Mouse (Mus musculus) left cerebral cortex, postnatal 36 days (tissue): ENCODE data around the gene Lgr4. TPM values are rescaled to one million over a fixed set of nuclear protein-coding genes. Genes with fewer than 3 reads are reported as not detected.

Source experiments
- DNase-seq, 2 experiments: peaks; one replicate each; pipeline ENCODE4 v3.0.0; 2021 to 2022; ENCODE audit warnings: low spot score in 2 of 2, mixed read lengths in 1 of 2
- intact Hi-C: fragments of 180-260 bp; cut with DNase I; formaldehyde crosslinking; loops from one replicate; pipeline ENCODE4 v1.15.1; 2025
- total RNA-seq, 2 experiments: library from RNA; stranded (reverse); gene quantifications; 2 replicates each; pipeline ENCODE4 v1.2.3; 2021

Lgr4 gene
- total RNA-seq, 2 experiments from 2014 or later, result 23.7 to 26.2 TPM

- DNase-seq, result no peak
- intact Hi-C loops, result loop anchor here (5.0 kb wide), 2 partner anchors 39 to 99 kb away; partner anchors contain the start of gene Ccdc34
These were observed 1.3 kb downstream of the Lgr4 start for GRCm38 (mm10) chr2:109918592-109919262.

- no peak for DNase-seq
- intact Hi-C loops, result no loop called here
These were observed 3.0 kb downstream of the Lgr4 start for GRCm38 (mm10) chr2:109920471-109920870.

- no peak for DNase-seq
- intact Hi-C loops, result no loop called here
These were observed 4.0 kb downstream of the Lgr4 start for GRCm38 (mm10) chr2:109921298-109922035.

- DNase-seq, result no peak
- intact Hi-C loops, result no loop called here
These were observed 4.9 kb downstream of the Lgr4 start for GRCm38 (mm10) chr2:109922306-109922705.

- intact Hi-C loops, result no loop called here
- no peak for DNase-seq
These were observed 5.6 kb downstream of the Lgr4 start for GRCm38 (mm10) chr2:109923031-109923430.

- no peak for DNase-seq
These were observed 6.5 kb downstream of the Lgr4 start for GRCm38 (mm10) chr2:109923945-109924344.

GRCm38 (mm10) chr2:109926984-109927383, 9.5 kb downstream of the Lgr4 start:
- intact Hi-C loops, result no loop called here
- DNase-seq, result no peak

More at GRCm38 (mm10) chr2:109923945-109924344, 6.5 kb downstream of the Lgr4 start:
- intact Hi-C loops, result no loop called here

GRCm38 (mm10) chr2:109927446-109927845, 10.0 kb downstream of the Lgr4 start:
- DNase-seq, result no peak
- intact Hi-C loops, result no loop called here

- intact Hi-C loops, result no loop called here
- no peak for DNase-seq
These were observed 10.4 kb downstream of the Lgr4 start for GRCm38 (mm10) chr2:109927876-109928275.

- intact Hi-C loops, result no loop called here
- DNase-seq, result no peak
These were observed 11.3 kb downstream of the Lgr4 start for GRCm38 (mm10) chr2:109928791-109929190.

GRCm38 (mm10) chr2:109929256-109929655, 11.8 kb downstream of the Lgr4 start:
- intact Hi-C loops, result no loop called here

GRCm38 (mm10) chr2:109930366-109930765, 12.9 kb downstream of the Lgr4 start:
- intact Hi-C loops, result no loop called here

More at GRCm38 (mm10) chr2:109929256-109929655, 11.8 kb downstream of the Lgr4 start:
- no peak for DNase-seq

GRCm38 (mm10) chr2:109930771-109931170, 13.3 kb downstream of the Lgr4 start:
- no peak for DNase-seq
- intact Hi-C loops, result no loop called here

More at GRCm38 (mm10) chr2:109930366-109930765, 12.9 kb downstream of the Lgr4 start:
- no peak for DNase-seq

GRCm38 (mm10) chr2:109931978-109932780, 14.7 kb downstream of the Lgr4 start:
- intact Hi-C loops, result no loop called here
- no peak for DNase-seq

- intact Hi-C loops, result no loop called here
- DNase-seq, result no peak
These were observed 15.7 kb downstream of the Lgr4 start for GRCm38 (mm10) chr2:109933151-109933550.

GRCm38 (mm10) chr2:109934086-109934485, 16.6 kb downstream of the Lgr4 start:
- no peak for DNase-seq
- intact Hi-C loops, result no loop called here

- DNase-seq, result no peak
- intact Hi-C loops, result no loop called here
These were observed 17.7 kb downstream of the Lgr4 start for GRCm38 (mm10) chr2:109935194-109935593.

GRCm38 (mm10) chr2:109935754-109936409, 18.4 kb downstream of the Lgr4 start:
- intact Hi-C loops, result no loop called here
- DNase-seq, result no peak

GRCm38 (mm10) chr2:109936410-109936755, 18.9 kb downstream of the Lgr4 start:
- DNase-seq, result no peak
- intact Hi-C loops, result no loop called here

- intact Hi-C loops, result no loop called here
- DNase-seq, result no peak
These were observed 24.6 kb downstream of the Lgr4 start for GRCm38 (mm10) chr2:109941973-109942444.
